Mouse (Mus musculus) monocyte, adult 2 months (primary cell): Measurements from ENCODE around the gene Ednrb.

ENCODE experiments used
- DNase-seq, 2 experiments: peaks; one replicate each; pipeline ENCODE4 v3.0.0; 2022; ENCODE audit warnings: low spot score in 2 of 2, low read depth in 1 of 2

Ednrb gene

DNA sequence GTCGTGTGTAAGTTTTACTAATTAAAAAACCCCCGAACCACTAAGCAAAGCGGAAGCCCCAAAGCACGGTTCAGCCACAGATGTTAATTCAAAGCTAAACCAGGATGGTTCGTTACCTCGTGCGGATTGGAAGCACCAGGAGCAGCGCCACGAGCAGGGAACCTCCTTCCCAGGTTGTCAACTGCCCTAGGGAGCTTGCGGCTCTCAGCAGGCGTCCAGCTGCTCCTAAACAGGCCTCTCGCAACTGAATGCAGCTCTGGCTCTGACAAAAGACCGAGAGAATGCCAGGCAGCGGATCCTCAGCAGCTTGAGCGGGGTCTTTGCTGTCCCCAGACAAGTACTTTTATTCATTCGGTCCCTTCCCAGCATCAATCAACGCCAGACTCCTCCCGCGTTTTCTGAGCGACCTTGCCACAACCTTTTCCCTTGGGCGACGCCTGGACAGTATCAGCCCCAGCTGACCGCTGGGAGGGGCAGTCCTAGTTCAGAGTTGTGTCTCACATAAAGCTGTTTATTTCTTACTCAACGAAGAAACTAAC lies at the start of gene Ednrb:
Gene Ednrb, minus strand, starts transcription at position 392 of the 539 bp plus-strand sequence.
- no peak for DNase-seq

DNA sequence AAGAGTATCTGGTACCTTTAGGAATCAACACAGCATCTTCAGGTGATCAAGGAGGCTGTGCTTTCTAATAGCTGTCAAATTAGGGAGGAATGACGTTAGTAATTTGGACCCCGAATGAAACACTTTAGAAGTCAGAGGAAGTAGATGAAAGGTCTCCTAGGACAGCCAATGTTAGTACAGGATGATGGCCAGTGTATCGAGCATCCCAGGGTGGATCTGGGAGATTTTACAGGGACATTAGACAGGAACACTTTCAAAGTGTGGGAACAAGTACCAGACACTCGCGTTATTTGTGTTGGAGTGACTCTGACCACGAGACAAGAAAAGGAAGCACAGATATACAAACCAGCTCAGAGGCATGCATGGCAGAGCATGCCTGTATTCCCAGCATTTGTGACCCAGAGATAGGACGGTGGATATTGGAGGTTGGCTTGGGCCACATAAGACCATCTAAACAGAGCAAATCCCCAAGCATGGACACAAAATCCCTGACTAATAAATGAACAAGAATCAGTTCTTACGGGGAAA lies 48.3 kb upstream of the Ednrb start:
- no peak for DNase-seq

DNA sequence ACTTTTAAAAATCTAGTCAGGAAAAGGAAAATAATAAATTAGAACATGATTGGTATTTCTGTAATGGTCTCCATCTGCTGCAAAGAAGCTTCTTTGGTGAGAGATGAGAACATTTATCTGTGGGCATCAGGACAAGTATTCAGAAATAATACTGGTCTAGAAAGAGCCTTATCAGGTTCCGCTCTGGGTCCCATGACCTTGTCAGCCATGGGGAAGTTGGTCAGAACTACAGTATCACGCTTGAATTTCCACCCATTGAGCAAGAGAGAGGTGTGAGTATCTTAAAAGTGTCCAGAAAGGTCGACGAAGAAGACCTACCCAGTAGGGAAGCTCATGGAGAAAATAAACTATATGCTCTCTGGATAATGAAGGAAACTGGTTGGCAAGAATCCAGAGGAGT lies 46.6 kb upstream of the Ednrb start:
- DNase-seq: no peak

DNA sequence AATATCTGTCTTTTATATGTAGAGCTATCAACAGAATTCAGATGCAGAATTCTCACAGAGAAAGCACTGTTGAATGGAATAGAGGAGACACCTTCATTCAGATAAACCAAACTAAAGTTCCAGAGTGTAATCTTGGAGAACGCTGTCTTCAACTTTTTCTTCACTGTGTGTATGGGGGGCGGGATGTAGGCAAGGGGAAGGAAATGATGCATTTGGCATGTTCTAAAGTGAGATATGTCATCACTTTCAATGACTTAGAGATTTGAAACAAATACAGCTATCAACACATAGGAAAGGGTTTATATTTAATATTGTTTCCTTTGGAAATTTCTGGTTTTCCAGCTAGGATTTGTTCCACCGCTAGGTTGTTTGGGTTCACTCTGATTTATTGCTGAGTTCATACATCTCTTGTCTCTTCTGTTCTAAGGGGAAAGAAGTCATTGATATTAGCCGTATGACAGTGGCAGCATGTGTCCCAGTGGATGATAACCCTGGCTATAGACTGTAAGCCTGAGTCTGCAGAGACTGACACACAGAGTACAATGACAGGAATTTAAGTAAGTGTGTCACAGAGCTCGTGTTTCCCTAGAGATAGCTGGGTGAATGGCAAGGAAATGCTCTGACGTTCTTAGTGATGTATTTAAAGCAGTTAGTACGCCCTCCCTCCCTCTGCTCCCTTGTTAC lies 40.8 kb upstream of the Ednrb start:
- DNase-seq: no peak

DNA sequence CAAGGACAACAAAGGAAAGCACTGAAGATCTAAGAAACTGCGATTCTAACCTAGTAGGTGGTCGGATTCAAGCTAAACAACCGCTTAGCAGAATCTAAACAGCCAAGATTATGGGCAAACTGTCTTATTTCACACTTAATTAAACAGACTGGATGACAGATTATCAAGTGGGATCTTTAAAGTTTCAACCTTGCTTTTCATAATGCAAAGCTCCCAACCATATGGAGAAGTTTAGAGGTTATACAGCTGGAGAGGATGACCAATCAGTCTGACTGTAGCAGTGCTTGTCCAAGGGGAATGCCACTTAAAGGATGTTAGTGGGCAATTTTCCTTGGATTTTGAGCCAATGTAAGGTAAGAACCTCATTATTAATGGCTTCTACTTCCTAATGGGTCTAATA lies 38.7 kb upstream of the Ednrb start:
- DNase-seq: no peak

DNA sequence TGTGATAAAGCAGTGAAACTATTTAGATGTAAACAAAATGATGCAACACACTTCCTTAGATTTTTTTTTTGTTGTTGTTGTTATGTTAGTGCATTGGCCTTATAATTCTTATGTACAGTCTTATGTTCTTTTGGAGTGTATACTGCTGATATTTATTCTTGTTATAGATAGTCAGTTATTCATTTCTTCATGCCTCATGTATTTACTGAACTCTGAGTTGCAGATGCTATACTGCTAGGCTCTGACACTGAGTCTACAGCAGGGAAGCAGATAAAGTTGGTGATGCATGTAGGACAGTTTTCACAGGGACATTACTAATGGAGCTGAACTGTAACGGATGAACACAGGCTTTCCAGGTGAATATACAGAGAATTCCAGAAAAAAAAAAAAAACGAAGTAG lies 32.9 kb upstream of the Ednrb start:
- no peak for DNase-seq

DNA sequence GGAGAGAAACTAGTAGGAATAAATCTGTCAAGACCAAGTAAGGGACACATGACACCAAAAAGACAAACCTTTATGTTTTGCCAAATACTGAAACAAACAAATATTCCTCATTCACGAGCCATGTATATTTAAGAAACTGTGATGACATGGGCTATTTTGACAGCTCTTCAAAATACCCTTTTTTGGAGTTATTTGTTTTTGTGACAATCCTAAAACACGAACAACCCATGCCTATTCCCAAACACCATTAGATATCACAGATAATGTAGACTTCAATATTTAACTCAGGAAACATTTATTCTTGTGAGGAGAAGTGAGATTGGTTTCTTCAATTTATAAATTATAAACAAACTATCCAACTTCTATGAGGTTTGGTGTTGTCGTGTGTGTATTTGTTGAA lies 32.4 kb upstream of the Ednrb start:
- no peak for DNase-seq

DNA sequence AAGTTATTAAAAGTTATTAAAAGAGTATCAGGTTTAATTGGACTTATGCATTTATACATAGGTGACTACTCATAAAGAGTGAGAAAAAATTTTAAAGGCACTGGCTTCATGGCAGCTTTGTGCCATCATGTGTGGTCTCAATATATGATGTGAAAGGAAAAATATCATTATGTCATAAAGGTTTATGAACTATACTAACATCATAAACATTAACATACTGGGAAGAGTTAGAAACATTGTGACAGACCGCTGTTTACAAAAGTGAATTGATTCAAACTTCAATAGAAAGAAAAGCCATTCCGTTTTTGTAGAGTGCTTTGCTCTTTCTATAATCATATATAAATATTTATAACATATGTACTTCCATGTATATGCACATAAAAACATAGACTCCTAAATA lies 22.4 kb upstream of the Ednrb start:
- DNase-seq: no peak

DNA sequence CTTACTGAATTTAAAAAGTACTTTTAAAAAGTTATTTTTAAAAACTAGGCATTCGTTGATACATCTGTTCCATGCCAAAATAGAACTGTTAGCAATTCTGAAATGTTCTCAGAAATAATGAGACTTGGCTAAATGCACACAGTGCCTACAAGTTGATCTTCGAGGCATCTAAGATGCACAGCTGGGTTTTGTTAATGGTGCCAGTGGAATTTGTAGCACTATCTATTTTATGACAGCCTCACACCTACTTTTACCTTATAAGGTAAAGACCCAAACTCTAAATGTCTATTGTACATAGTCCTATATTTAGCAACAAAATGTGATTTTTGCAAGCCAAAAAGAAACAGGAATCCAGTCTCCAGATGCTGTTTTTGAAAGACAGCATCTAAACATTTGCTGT lies 21.0 kb upstream of the Ednrb start:
- DNase-seq: no peak

DNA sequence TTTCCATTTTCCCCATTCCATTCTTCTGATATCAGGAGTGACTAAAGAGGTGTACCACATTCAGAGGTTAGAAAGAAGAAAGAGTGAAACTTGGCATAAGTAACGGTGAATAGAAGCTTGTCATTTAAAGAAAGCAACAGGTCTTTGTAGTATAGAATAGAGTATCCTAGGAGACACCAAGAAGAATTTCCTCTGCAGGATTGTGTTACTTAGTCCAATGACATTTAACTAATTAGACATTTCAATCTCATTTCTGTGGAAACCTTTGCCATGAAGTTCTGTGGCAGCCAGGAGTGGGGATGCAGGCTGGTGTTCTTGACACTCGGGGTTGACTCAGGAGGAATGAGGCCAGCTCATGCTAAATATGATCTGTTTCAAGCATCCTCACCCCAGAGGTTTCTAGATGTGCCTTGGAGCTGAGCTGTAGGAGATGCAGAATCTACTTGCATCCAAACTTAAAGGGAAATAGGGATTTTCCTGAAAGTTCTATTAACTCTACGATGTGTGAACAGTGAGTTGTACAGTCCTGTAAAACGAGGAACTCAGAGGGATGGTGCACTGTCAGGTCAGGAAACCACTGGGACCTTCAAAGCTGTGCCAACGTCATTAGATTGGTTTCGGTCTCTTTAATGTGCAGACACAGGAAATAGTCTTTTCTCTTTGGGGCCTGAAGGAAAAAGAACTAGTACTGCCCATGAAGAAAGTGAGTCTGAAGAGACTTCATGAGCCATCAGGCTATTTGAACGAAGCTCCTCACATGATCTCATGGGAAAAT lies 6.1 kb upstream of the Ednrb start:
- DNase-seq: no peak

DNA sequence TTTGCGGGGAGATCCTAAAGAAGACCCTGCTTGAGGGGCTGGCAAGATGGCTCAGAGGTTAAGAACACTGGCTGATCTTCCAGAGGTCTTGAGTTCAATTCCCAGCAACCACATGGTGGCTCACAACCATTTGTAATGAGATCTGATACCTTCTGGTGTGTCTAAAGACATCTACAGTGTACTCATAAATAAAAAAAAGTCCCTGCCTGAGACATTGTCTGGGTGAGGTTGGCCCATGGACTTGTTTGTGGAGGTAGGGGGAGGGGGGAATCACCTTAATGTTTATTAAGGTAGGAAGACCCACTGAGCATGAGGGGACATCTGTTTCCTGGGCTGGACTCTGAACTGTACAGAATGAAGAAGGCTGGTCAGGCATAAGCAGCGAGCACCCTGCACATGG lies 1.5 kb upstream of the Ednrb start:
- DNase-seq: no peak

DNA sequence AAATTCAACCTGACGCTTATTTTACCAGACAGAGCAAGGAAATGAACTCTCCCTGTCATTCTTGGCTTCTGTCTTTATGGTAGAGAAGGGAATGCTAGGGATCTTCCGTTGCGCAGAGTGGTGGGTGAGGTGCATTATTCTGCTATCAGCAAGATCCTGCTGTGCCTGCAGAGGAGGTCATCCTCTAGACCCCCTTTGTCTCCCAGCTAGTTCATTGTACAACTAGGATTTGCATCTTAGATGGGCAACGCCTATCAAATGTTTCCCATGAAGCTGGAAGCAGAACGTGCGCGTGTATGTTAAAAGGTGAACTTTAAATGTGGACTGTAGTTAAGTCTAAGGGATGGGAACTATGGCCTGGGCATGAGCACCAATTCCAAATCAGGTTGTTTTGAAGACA lies 742 bp upstream of the Ednrb start:
- no peak for DNase-seq

DNA sequence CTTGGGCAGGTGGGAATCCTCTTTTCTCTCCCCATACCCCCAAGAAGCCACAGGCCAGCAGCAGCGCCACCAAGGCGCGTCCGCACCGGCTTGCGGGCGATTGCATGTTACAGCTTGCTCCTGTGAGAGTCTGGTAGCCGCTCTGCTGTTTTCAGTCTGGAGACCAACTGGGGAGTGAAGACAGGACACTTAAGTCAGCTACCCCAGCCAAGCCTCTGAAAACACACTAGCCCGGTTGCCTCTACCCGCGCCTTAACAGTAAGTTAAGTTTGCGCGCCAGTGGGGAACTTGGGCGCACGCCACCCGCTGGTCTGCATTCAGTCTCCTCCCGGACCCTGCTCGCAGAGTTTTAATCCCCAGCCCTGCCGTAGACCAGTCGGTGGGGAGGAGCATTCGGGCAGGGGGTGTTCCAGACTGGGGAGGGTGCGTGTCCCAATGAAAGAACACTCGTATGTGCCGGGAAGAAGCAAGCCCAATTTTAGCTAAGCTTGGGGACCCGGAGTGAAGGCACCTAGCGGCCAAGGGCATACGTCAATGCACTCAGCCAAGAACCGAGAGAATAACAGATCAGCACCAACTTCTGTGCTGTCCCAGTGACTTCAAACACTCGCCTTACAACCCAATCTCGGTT lies 716 bp downstream of the Ednrb start:
- DNase-seq: no peak

DNA sequence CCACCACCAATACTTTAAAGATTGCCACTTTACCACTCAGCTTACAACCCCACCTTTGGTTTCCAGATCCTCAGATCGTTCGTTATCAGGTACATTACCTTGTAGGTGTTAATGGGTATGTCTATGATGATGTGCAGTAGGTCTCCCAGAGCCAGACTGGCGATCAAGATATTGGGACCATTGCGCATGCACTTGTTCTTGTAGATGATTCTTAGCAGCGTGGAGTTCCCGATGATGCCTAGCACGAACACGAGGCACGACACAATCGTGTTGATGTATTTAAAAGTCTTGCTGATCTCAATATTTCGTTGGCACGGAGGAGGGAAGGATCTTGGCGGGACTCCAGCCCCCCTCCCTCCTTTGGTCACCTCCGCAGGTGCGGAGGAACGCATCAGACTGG lies 1.3 kb downstream of the Ednrb start:
- no peak for DNase-seq

DNA sequence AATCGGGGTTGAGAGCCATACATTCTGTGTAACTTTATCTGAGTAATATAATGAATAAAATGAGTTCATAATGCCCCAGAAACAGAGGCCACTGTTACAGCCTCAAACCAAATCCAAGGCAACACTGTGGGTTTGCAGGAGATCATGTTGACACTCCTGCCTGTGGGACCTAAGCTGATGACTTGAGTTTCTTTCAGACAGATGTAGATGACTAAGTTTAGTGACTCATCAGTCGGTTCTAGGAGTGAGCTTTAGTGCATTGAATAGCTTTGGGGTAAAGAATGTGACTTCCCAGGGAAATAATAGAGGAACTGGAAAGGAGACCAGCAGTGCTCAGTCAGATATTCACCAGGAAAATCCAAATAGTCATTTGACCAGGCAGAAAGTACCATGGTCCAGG lies 3.8 kb downstream of the Ednrb start:
- no peak for DNase-seq

DNA sequence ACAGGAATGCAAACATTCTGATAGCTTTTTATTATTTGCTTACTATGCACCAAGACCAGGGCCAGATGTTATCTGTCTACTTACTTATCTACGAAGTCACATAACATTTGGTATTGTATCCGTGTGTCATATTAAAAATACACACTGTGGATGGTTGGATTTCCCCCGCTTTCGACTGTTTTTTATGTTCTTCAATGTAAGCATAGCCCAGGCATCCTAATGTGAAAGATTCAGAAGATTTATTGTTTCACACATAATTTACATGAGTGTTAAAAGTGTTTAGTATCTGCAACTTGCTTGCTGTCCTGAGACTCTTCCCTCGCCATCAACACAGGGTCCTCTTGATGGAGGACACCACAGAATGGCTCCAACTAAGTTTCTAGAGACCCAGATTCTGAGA lies 5.3 kb downstream of the Ednrb start:
- DNase-seq: no peak

DNA sequence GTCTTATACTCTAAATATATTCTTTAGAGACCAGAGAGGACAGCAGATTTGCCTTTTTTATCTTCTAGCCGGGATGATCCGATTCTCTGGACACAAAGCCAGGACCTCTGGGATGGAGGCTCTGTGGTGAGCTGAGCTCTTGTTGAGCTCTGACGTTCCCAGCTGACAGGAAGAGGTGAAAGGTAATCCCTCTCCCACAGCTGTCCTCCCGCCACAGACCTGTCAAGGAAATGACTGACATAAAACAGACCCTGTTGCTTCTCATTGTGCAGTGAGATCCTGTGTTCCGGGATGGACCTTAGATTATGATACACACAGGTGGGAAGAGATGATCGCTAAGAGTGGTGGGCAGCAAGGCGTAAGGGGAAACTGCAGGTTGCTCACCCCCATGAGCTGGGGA lies 9.6 kb downstream of the Ednrb start:
- no peak for DNase-seq

DNA sequence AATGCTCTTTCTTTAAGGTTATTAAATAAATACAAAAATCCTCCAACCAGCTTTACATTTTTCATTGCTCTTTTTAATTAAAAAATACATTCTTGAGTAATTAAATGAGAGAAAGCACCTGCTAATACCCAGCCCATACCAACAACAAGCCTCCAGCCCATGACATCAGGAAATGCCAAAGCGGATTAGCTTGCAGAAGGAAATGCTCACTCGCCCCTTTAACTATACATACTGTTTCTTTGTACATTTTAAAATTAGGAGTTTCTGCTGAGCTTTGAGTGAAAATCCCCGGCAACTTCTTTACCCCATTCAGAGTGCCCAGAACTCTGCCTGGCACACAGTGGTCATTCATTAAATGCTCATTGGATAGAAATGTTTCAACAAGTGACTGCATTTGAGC lies 10.1 kb downstream of the Ednrb start:
- DNase-seq: no peak

DNA sequence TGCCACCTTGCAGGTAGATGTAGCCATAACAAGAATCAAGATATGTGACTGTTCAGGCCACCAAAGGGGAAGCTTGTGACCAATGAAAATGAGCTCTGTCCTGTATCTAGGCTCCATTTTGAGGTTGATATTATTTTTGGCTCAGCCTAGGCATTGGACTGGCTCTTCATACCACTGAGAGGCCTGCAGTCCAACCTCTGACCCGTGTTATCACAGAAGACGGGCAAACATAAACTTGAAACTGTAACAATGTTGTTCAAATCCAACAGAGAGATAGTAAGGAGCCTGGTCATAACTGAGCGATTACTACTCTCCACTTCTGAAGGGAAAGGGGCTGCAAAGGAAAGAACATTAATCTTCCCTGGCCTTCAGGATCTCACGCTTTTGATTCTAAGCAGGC lies 11.7 kb downstream of the Ednrb start:
- no peak for DNase-seq

DNA sequence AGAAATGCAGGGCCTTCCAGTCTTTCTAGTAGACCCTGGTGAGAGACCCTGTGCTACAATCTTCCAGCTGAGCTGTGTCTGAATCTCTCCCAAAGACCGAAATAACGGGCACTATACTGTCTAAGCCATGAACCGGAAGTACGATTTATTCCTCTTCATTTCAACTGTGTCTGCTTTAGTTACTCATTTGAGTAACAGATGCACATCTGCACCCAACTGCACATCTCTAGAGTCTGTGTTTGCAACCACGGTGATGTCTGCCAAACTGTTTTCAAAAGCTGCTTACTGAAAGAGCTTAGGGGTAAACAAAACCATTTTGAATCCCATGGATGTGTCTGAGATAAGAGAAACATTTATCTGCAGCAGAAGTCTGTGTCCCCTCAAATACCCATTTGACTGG lies 13.2 kb downstream of the Ednrb start:
- DNase-seq: no peak

DNA sequence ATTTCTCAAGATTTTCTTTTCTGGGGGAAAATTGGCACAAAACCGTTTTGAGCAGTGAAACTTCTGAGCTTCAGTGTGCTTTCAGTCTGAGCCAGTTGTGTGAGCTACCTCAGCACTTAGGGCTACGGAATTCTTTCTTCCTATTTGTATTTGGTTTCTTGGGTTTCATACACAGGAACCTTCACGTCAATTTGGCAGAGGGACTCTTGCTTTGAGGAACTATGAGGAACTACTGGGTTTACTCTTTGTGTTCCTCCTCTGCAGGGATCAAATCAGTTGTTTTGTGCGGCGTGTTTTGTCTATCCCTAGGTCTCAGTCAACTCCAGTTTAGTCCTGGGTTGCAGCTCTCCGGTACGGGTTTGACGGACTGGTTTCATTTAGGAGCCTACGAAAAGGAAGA lies 17.9 kb downstream of the Ednrb start:
- no peak for DNase-seq

DNA sequence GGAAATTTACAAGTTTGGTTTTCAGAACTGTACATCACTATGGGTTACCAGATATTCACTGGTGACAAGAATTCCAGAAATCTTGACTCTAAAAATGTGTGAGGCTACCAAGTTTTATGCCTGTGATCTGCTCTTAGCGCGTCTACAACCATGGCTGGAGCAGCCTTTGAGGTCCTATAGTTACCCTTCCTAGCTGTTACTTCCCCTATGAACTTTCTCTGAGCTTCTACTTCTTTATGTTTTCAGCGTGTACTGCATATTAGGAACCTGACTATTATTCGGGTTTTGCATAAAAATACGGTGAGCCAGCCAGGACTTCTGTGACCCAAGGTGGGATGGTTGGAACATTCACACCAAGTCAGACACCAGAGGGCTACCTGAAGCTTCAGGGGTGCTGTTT lies 18.3 kb downstream of the Ednrb start:
- no peak for DNase-seq
